In the genomic region with DNA sequence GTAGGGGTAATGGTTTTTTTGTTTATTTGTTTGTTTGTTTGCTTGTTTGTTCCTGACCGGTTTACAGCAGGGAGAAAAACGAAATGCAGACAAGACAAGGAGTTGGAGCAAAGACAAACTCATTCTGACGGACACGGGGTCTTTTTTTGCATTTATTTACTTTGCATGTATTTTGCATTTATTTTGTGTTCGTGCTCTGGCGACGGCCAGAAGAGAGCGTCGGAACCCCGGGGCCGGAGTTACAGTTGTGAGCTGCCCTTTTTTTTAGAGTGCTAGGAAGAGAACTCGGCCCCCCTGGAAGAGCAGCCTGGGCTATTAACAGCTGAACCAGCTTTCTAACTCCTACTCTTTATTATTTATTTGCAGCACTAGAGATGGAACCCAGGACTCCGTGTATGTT, we compare ENCODE assay signal across 9 mouse cellular contexts. TPM values are rescaled to one million over a fixed set of nuclear protein-coding genes. Genes with fewer than 3 reads are reported as not detected.
DNase-seq lines count a peak whose midpoint lies in the region; ATAC-seq lines count a peak whose summit lies in the region.
"Had no signal": no experiment of that assay in that cellular context is flagged by ENCODE, and none has a peak within 500 bp of the region (broad histone marks: within the 10 kb centered on the region; RNA-seq: fewer than 3 reads in every experiment).

No protein-coding gene starts in this region.

- H3K36me3 ChIP-seq in heart, embryonic 11.5 days (ENCODE audit: control insufficient read depth, insufficient read depth, low read length), result peaks cover 12% of the 10 kb centered on the region; the same call in 1 of the 2 replicates
- H3K36me3 ChIP-seq in forebrain, embryonic 10.5 days (replicated peaks), result peaks cover 45% of the 10 kb centered on the region
- H3K36me3 ChIP-seq in liver, embryonic 13.5 days, result peaks cover 41% of the 10 kb centered on the region

- peak overlapping the region; percentile 64 for H3K4me2 ChIP-seq in heart, embryonic 11.5 days
- H3K4me2 ChIP-seq in liver, embryonic 13.5 days, result peak overlapping the region; percentile 80

- peak overlapping the region; percentile 82 for H3K9ac ChIP-seq in heart, embryonic 11.5 days (ENCODE audit: low read depth, low read length)
- H3K9ac ChIP-seq in liver, embryonic 13.5 days, result peak overlapping the region; percentile 98

- 0% methylated on average over 13 of the region's 13 CpGs for WGBS in heart, embryonic 11.5 days (ENCODE audit: insufficient replicate concordance)
- WGBS in forebrain, embryonic 10.5 days, result under 1% methylated on average over 13 of the region's 13 CpGs
- under 1% methylated on average over 13 of the region's 13 CpGs for WGBS in liver, embryonic 13.5 days (ENCODE audit: insufficient replicate concordance)

- no peak for DNase-seq in heart, postnatal 10 days
- peak; percentile 78 for DNase-seq in A20 (ENCODE audit: low read depth, low spot score)
- no peak for DNase-seq in forebrain, embryonic 10.5 days (ENCODE audit: extremely low spot score, low spot score)
- no peak for DNase-seq in liver, embryonic 13.5 days
- no peak for DNase-seq in adrenal gland, adult 2 months
- DNase-seq in ovary, adult 18-20 months (ENCODE audit: low spot score), result no peak
- DNase-seq in layer of hippocampus, postnatal 14 days (ENCODE audit: low spot score in 2 of 2), result no peak

- intact Hi-C loops in heart, postnatal 10 days (cut with DNase I), result no loop called here

- peaks cover 16% of the 10 kb centered on the region for H3K4me1 ChIP-seq in heart, embryonic 11.5 days (ENCODE audit: control insufficient read depth, insufficient read depth, low read length)
- H3K4me1 ChIP-seq in forebrain, embryonic 10.5 days, result peaks cover 31% of the 10 kb centered on the region
- H3K4me1 ChIP-seq in liver, embryonic 13.5 days (replicated peaks), result peaks cover 40% of the 10 kb centered on the region

- H3K27ac ChIP-seq in heart, embryonic 11.5 days (ENCODE audit: low read depth, low read length), result peak overlapping the region; percentile 73
- H3K27ac ChIP-seq in forebrain, embryonic 10.5 days, result peak overlapping the region; percentile 97
- H3K27ac ChIP-seq in liver, embryonic 13.5 days, result peak overlapping the region; percentile 87

- H3K4me3 ChIP-seq in heart, embryonic 11.5 days (ENCODE audit: low read depth, low read length), result peak overlapping the region; percentile 84
- peak overlapping the region; percentile 89 for H3K4me3 ChIP-seq in forebrain, embryonic 10.5 days
- H3K4me3 ChIP-seq in liver, embryonic 13.5 days (replicated peaks), result peak overlapping the region; percentile 93

- ATAC-seq in heart, embryonic 11.5 days (replicated peaks; ENCODE audit: insufficient number of reproducible peaks, low FRiP score, low TSS enrichment), result no peak
- no peak for ATAC-seq in liver, embryonic 13.5 days (ENCODE audit: low read depth)

- no peaks in the 10 kb centered on the region for H3K27me3 ChIP-seq in heart, embryonic 11.5 days (ENCODE audit: control insufficient read depth, insufficient read depth, low read length)
- no peaks in the 10 kb centered on the region for H3K27me3 ChIP-seq in forebrain, embryonic 10.5 days (ENCODE audit: poor library complexity, severe bottlenecking)
- H3K27me3 ChIP-seq in liver, embryonic 13.5 days, result no peaks in the 10 kb centered on the region
- H3K27me3 ChIP-seq: Patski had no signal

- H3K9me3 ChIP-seq in heart, embryonic 11.5 days (replicated peaks; ENCODE audit: control insufficient read depth, low read length), result no peaks in the 10 kb centered on the region
- no peaks in the 10 kb centered on the region for H3K9me3 ChIP-seq in forebrain, embryonic 10.5 days
- H3K9me3 ChIP-seq in liver, embryonic 13.5 days (replicated peaks), result no peaks in the 10 kb centered on the region

RNA-seq across cellular contexts. Expression of a gene that starts 0.6 kb away (rescaled TPM):
- polyA plus RNA-seq in heart, embryonic 11.5 days (2014; fragmentation: Nextera tagmentation; extraction: Ambion mirVana), result 296 and 306 TPM in 2 replicates
- total RNA-seq in heart, postnatal 10 days (2021), result 10 to 100 TPM; 85.5 to 86.1 TPM
- 439 and 473 TPM in 2 replicates for polyA plus RNA-seq in forebrain, embryonic 10.5 days (2016; fragmentation: Nextera tagmentation; extraction: Ambion mirVana)
- 229 and 232 TPM in 2 replicates for polyA plus RNA-seq in liver, embryonic 13.5 days (2015; fragmentation: Nextera tagmentation; extraction: Ambion mirVana)
- total RNA-seq in adrenal gland, adult 2 months (2021), result 1 to 10 TPM; 5.1 to 6.4 TPM
- polyA plus RNA-seq in adrenal gland, adult 2 months (2012; rRNA removed), result 10.9 and 14.5 TPM in 2 replicates
- 1 to 10 TPM; 4.8 to 5.5 TPM for total RNA-seq in layer of hippocampus, postnatal 14 days (2021)

RNA-seq across cellular contexts. Expression of a gene that starts 19.5 kb away (rescaled TPM):
- 21.6 and 22.9 TPM in 2 replicates for polyA plus RNA-seq in heart, embryonic 11.5 days (2014; fragmentation: Nextera tagmentation; extraction: Ambion mirVana)
- total RNA-seq in heart, postnatal 10 days (2021), result 10 to 100 TPM; 42.1 to 45.4 TPM
- polyA plus RNA-seq in forebrain, embryonic 10.5 days (2016; fragmentation: Nextera tagmentation; extraction: Ambion mirVana), result 25.9 and 27.2 TPM in 2 replicates
- 10.2 and 10.6 TPM in 2 replicates for polyA plus RNA-seq in liver, embryonic 13.5 days (2015; fragmentation: Nextera tagmentation; extraction: Ambion mirVana)
- total RNA-seq in adrenal gland, adult 2 months (2021), result 10 to 100 TPM; 49.0 to 50.9 TPM
- 140 and 145 TPM in 2 replicates for polyA plus RNA-seq in adrenal gland, adult 2 months (2012; rRNA removed)
- 10 to 100 TPM; 32.6 to 32.7 TPM for total RNA-seq in layer of hippocampus, postnatal 14 days (2021)

RNA-seq across cellular contexts. Expression of a gene that starts 44.1 kb away (rescaled TPM):
- polyA plus RNA-seq in heart, embryonic 11.5 days (2014; fragmentation: Nextera tagmentation; extraction: Ambion mirVana), result 2.9 and 3.5 TPM in 2 replicates
- under 1 TPM; 0.77 to 0.87 TPM for total RNA-seq in heart, postnatal 10 days (2021)
- 61.5 and 64.0 TPM in 2 replicates for polyA plus RNA-seq in forebrain, embryonic 10.5 days (2016; fragmentation: Nextera tagmentation; extraction: Ambion mirVana)
- polyA plus RNA-seq in liver, embryonic 13.5 days (2015; fragmentation: Nextera tagmentation; extraction: Ambion mirVana), result 0.20 and 0.33 TPM in 2 replicates
- total RNA-seq in adrenal gland, adult 2 months (2021), result 1 to 10 TPM in 1 of 2 experiments, under 1 TPM in 1; 0.92 to 2.3 TPM
- polyA plus RNA-seq in adrenal gland, adult 2 months (2012; rRNA removed), result 0.62 and 0.98 TPM in 2 replicates
- total RNA-seq in layer of hippocampus, postnatal 14 days (2021), result 100 to 1,000 TPM; 114 to 115 TPM

Comparison
In these comparisons a context has a peak if more than half of its experiments do, and no peak if none do; other contexts are left out.
1. RNA of a gene that starts 0.6 kb away (polyA plus RNA-seq): 439 to 473 TPM in forebrain, embryonic 10.5 days, 296 to 306 TPM in heart, embryonic 11.5 days and 229 to 232 TPM in liver, embryonic 13.5 days; 10.9 to 14.5 TPM in adrenal gland, adult 2 months; every median in the first group is over 10 times any median in the second.
2. RNA of a gene that starts 44.1 kb away (polyA plus RNA-seq): 61.5 to 64.0 TPM in forebrain, embryonic 10.5 days; 2.9 to 3.5 TPM in heart, embryonic 11.5 days, 0.62 to 0.98 TPM in adrenal gland, adult 2 months and 0.20 to 0.33 TPM in liver, embryonic 13.5 days; every median in the first group is over 10 times any median in the second.
3. Peak in every context shown above with its lines, with median percentiles within 50 percentile points of each other: H3K27ac ChIP-seq and H3K4me3 ChIP-seq.